ENCODE assay signal across 7 mouse cellular contexts in the genomic region with DNA sequence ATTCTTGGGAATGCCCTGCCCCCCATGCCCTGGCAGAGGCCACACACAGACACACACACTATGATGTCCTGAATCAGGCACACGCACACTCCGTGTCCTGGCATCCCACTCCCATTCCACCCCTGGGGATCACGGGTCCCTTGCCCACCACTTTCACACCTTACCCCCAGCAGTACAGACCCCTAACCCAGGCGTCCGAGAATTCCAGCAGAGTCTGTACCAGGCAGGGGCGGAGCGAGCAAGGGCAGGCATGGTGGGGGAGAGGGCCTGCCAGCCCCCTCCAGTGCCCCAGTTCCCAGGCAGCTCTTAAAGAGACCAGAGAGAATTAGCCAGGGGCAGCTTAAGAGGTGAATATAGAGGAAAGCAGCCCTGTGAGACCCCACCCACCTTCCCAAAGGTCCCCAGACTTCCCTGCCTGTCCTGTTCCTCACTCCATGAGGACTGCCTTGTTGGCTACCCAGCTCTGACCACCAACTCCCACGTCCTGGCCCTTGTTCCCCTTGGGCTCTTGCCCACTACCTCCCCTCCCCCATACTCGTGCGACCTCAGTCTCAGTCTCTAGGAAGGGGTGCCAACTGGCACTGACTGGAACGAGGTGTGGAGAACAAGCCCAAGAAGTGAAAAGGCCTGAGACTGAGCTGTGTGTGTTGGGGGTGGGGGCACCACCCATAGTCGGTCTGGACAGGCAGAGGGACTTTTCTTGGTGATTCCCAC. TPM values are rescaled to one million over a fixed set of nuclear protein-coding genes. Genes with fewer than 3 reads are reported as not detected.
DNase-seq lines count a peak whose midpoint lies in the region; ATAC-seq lines count a peak whose summit lies in the region.

Sema4a (minus strand) TSS at position 200 of the 714 bp plus-strand sequence.

- peak; percentile 56 for ATAC-seq in lung, embryonic 16.5 days (ENCODE audit: low read depth)
- no peak for ATAC-seq in forebrain, embryonic 12.5 days (ENCODE audit: low FRiP score)
- ATAC-seq in midbrain, embryonic 11.5 days (ENCODE audit: low FRiP score), result no peak

- no peaks in the 10 kb centered on the region for H3K36me3 ChIP-seq in lung, embryonic 16.5 days (ENCODE audit: control insufficient read depth, insufficient read depth, low read length)
- H3K36me3 ChIP-seq in forebrain, embryonic 12.5 days (replicated peaks), result no peaks in the 10 kb centered on the region
- H3K36me3 ChIP-seq in midbrain, embryonic 11.5 days (ENCODE audit: control insufficient read depth, insufficient read depth, low read length), result no peaks in the 10 kb centered on the region

- DNase-seq in lung, adult 18-20 months, result no peak
- peak; percentile 49 to 62 for DNase-seq in layer of hippocampus, postnatal 14 days (ENCODE audit: low spot score in 2 of 2)
- peak; percentile 80 for DNase-seq in midbrain, embryonic 11.5 days (ENCODE audit: low spot score, missing footprints)
- no peak for DNase-seq in ovary, adult 18-20 months (ENCODE audit: low spot score)
- DNase-seq in embryo, embryonic 10.5 days (ENCODE audit: low spot score), result no peak

- no peak within 1 kb of the TSS for H3K4me3 ChIP-seq in lung, embryonic 16.5 days (ENCODE audit: low read length)
- no peak within 1 kb of the TSS for H3K4me3 ChIP-seq in forebrain, embryonic 12.5 days (replicated peaks)
- no peak within 1 kb of the TSS for H3K4me3 ChIP-seq in midbrain, embryonic 11.5 days (ENCODE audit: low read depth, low read length)

- 36% methylated on average over 12 of the region's 12 CpGs for WGBS in lung, embryonic 16.5 days
- 45% methylated on average over 12 of the region's 12 CpGs for WGBS in forebrain, embryonic 12.5 days
- 47% methylated on average over 12 of the region's 12 CpGs for WGBS in midbrain, embryonic 11.5 days

- peaks cover 3% of the 10 kb centered on the region; the same call in 1 of the 2 replicates for H3K27me3 ChIP-seq in lung, embryonic 16.5 days (ENCODE audit: control insufficient read depth, insufficient read depth, low read depth, low read length)
- peaks cover 15% of the 10 kb centered on the region; the same call in 1 of the 2 replicates for H3K27me3 ChIP-seq in forebrain, embryonic 12.5 days
- 0 out of 2 replicates have a peak, but pooled peaks cover 2% of the 10 kb centered on the region for H3K27me3 ChIP-seq in midbrain, embryonic 11.5 days (ENCODE audit: control insufficient read depth, insufficient read depth, low read length)

- no peaks in the 10 kb centered on the region for H3K9me3 ChIP-seq in lung, embryonic 16.5 days (ENCODE audit: control insufficient read depth, low read length)
- no peaks in the 10 kb centered on the region for H3K9me3 ChIP-seq in forebrain, embryonic 12.5 days
- H3K9me3 ChIP-seq in midbrain, embryonic 11.5 days (ENCODE audit: control insufficient read depth, low read length), result no peaks in the 10 kb centered on the region

- H3K9ac ChIP-seq in lung, embryonic 16.5 days (ENCODE audit: low read length), result no peak within 1 kb of the TSS
- H3K9ac ChIP-seq in forebrain, embryonic 12.5 days, result no peak within 1 kb of the TSS
- H3K9ac ChIP-seq in midbrain, embryonic 11.5 days (ENCODE audit: low read length), result no peak within 1 kb of the TSS

- H3K4me1 ChIP-seq in lung, embryonic 16.5 days (replicated peaks; ENCODE audit: control insufficient read depth, insufficient read depth, low read length), result peaks cover 6% of the 10 kb centered on the region
- peaks cover 33% of the 10 kb centered on the region for H3K4me1 ChIP-seq in forebrain, embryonic 12.5 days
- H3K4me1 ChIP-seq in midbrain, embryonic 11.5 days (ENCODE audit: control insufficient read depth, insufficient read depth, low read length), result peaks cover 14% of the 10 kb centered on the region

- H3K4me2 ChIP-seq in lung, embryonic 16.5 days (ENCODE audit: low read depth, low read length), result no peak within 1 kb of the TSS
- H3K4me2 ChIP-seq in forebrain, embryonic 12.5 days, result 0 out of 2 replicates have a peak within 1 kb of the TSS, but pooled peaks have one; percentile 10
- no peak within 1 kb of the TSS for H3K4me2 ChIP-seq in midbrain, embryonic 11.5 days

- H3K27ac ChIP-seq in lung, embryonic 16.5 days (ENCODE audit: low read length), result no peak within 1 kb of the TSS
- H3K27ac ChIP-seq in forebrain, embryonic 12.5 days, result peak within 1 kb of the TSS; percentile 31; the same call in 1 of the 2 replicates
- H3K27ac ChIP-seq in midbrain, embryonic 11.5 days (ENCODE audit: low read depth, low read length), result no peak within 1 kb of the TSS

RNA-seq across cellular contexts. Expression of gene Sema4a, which starts in this region (rescaled TPM):
- polyA plus RNA-seq in lung, embryonic 16.5 days (2015; fragmentation: Nextera tagmentation; extraction: Ambion mirVana), result 6.3 TPM in 2 replicates
- polyA plus RNA-seq in forebrain, embryonic 12.5 days (2016; fragmentation: Nextera tagmentation; extraction: Ambion mirVana), result 15.3 and 16.0 TPM in 2 replicates
- total RNA-seq in layer of hippocampus, postnatal 14 days (2021), result 10 to 100 TPM; 33.1 to 38.1 TPM
- 6.3 and 6.8 TPM in 2 replicates for polyA plus RNA-seq in midbrain, embryonic 11.5 days (2014; fragmentation: Nextera tagmentation; extraction: Ambion mirVana)

Comparison
In these comparisons a context has a peak if more than half of its experiments do, and no peak if none do; other contexts are left out.
1. DNase-seq: peak in layer of hippocampus, postnatal 14 days (2 of 2) and midbrain, embryonic 11.5 days (single experiment); none in lung, adult 18-20 months (0 of 2), ovary, adult 18-20 months (single experiment) and embryo, embryonic 10.5 days (single experiment).